Mouse (Mus musculus): ENCODE measurements at regions not wholly inside any gene's neighbourhood (a gene's known extent, or its start where the extent isn't known, plus 50 kb on each side); places are given as distances from the start of the nearest gene placed in this dataset.

GRCm38 (mm10) chr4:124349055-124349454, 261.5 kb downstream of the 3100002H09Rik start:
- H3K4me1 ChIP-seq (ENCODE audit: insufficient read depth, low read depth, low read length): no peaks in the 10 kb centered on the region
- H3K9me3 ChIP-seq (ENCODE audit: low read length): no peaks in the 10 kb centered on the region
- 19% methylated on average over 3 of the region's 3 CpGs for WGBS
- H3K36me3 ChIP-seq (ENCODE audit: insufficient read depth, low read length): no peaks in the 10 kb centered on the region
- H3K4me3 ChIP-seq (ENCODE audit: low read depth, low read length): no peak overlapping the region
- ATAC-seq (no peak), DNase-seq (ENCODE audit: low spot score) (no peak)
- H3K27ac ChIP-seq (ENCODE audit: low read length): no peak overlapping the region
- no peak for TF ChIP-seq EP300 (IDR thresholded peaks at IDR 0.05)
- no peak for TF ChIP-seq CTCF (IDR thresholded peaks at IDR 0.05)
- no peak overlapping the region for H3K4me2 ChIP-seq (replicated peaks; ENCODE audit: low read depth, low read length)
- H3K27me3 ChIP-seq (replicated peaks; ENCODE audit: insufficient read depth, low read length): no peaks in the 10 kb centered on the region
- no peak overlapping the region for H3K9ac ChIP-seq (replicated peaks; ENCODE audit: low read depth)

- Histone ChIP-seq H3K27ac (ENCODE audit: low read length) (no peak overlapping the region), H3K36me3 (ENCODE audit: insufficient read depth, low read length) (no peaks in the 10 kb centered on the region), H3K4me3 (ENCODE audit: low read depth, low read length) (no peak overlapping the region), H3K4me2 (replicated peaks; ENCODE audit: low read depth, low read length) (no peak overlapping the region), H3K9ac (replicated peaks; ENCODE audit: low read depth) (no peak overlapping the region), H3K9me3 (ENCODE audit: low read length) (no peaks in the 10 kb centered on the region), H3K27me3 (replicated peaks; ENCODE audit: insufficient read depth, low read length) (no peaks in the 10 kb centered on the region), H3K4me1 (ENCODE audit: insufficient read depth, low read depth, low read length) (no peaks in the 10 kb centered on the region)
- ATAC-seq (no peak), DNase-seq (ENCODE audit: low spot score) (no peak)
- TF ChIP-seq EP300 (IDR thresholded peaks at IDR 0.05) (no peak), CTCF (IDR thresholded peaks at IDR 0.05) (no peak)
- 48% methylated on average over 7 of the region's 7 CpGs for WGBS
These were observed 270.5 kb downstream of the 3100002H09Rik start for GRCm38 (mm10) chr4:124340073-124340472.

GRCm38 (mm10) chr4:124335726-124336125, 274.9 kb downstream of the 3100002H09Rik start:
- Histone ChIP-seq H3K27ac (ENCODE audit: low read length) (no peak overlapping the region), H3K27me3 (replicated peaks; ENCODE audit: insufficient read depth, low read length) (no peaks in the 10 kb centered on the region), H3K4me3 (ENCODE audit: low read depth, low read length) (no peak overlapping the region), H3K36me3 (ENCODE audit: insufficient read depth, low read length) (no peaks in the 10 kb centered on the region), H3K9ac (replicated peaks; ENCODE audit: low read depth) (no peak overlapping the region), H3K4me1 (ENCODE audit: insufficient read depth, low read depth, low read length) (no peaks in the 10 kb centered on the region), H3K4me2 (replicated peaks; ENCODE audit: low read depth, low read length) (no peak overlapping the region), H3K9me3 (ENCODE audit: low read length) (no peaks in the 10 kb centered on the region)
- DNase-seq (ENCODE audit: low spot score): no peak
- ATAC-seq: no peak
- WGBS: 57% methylated on average over 2 of the region's 2 CpGs
- TF ChIP-seq EP300 (IDR thresholded peaks at IDR 0.05) (no peak), CTCF (IDR thresholded peaks at IDR 0.05) (0 out of 2 replicates have a peak, but pooled peaks have one; percentile 15)

GRCm38 (mm10) chr4:124332974-124333373, 277.6 kb downstream of the 3100002H09Rik start:
- Histone ChIP-seq H3K9me3 (ENCODE audit: low read length) (no peaks in the 10 kb centered on the region), H3K36me3 (ENCODE audit: insufficient read depth, low read length) (no peaks in the 10 kb centered on the region), H3K27ac (ENCODE audit: low read length) (no peak overlapping the region), H3K27me3 (replicated peaks; ENCODE audit: insufficient read depth, low read length) (no peaks in the 10 kb centered on the region), H3K4me3 (ENCODE audit: low read depth, low read length) (no peak overlapping the region), H3K9ac (replicated peaks; ENCODE audit: low read depth) (no peak overlapping the region), H3K4me1 (ENCODE audit: insufficient read depth, low read depth, low read length) (no peaks in the 10 kb centered on the region), H3K4me2 (replicated peaks; ENCODE audit: low read depth, low read length) (no peak overlapping the region)
- TF ChIP-seq EP300 (IDR thresholded peaks at IDR 0.05): no peak
- TF ChIP-seq CTCF (IDR thresholded peaks at IDR 0.05): no peak
- DNase-seq (ENCODE audit: low spot score) (no peak), ATAC-seq (no peak)
- WGBS: 60% methylated on average over 2 of the region's 2 CpGs

DNA sequence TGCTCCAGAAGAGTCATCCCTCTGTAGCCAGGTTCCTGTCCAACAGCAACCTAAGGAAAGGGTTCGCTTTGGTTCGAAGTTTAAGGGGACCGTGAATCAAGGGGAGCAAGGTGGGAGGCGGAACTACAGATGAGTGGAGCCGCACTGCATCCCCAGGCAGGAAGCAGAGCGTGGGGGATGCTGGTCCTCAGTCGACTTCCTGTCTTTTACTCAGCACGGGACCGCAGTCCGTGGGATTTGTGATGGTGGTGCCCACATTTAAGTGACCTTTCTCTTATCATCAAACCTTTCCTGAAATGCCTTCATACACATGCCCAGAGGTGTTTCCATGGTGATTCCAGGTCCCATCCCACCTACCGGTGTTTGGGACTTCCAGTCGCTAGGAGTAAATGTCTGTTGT, 278.2 kb downstream of the 3100002H09Rik start:
- no peaks in the 10 kb centered on the region for H3K9me3 ChIP-seq (ENCODE audit: low read length)
- ATAC-seq (no peak), DNase-seq (ENCODE audit: low spot score) (no peak)
- H3K4me2 ChIP-seq (replicated peaks; ENCODE audit: low read depth, low read length): no peak overlapping the region
- no peaks in the 10 kb centered on the region for H3K27me3 ChIP-seq (replicated peaks; ENCODE audit: insufficient read depth, low read length)
- no peak for TF ChIP-seq CTCF (IDR thresholded peaks at IDR 0.05)
- TF ChIP-seq EP300 (IDR thresholded peaks at IDR 0.05): no peak
- no peak overlapping the region for H3K9ac ChIP-seq (replicated peaks; ENCODE audit: low read depth)
- H3K4me1 ChIP-seq (ENCODE audit: insufficient read depth, low read depth, low read length): no peaks in the 10 kb centered on the region
- no peaks in the 10 kb centered on the region for H3K36me3 ChIP-seq (ENCODE audit: insufficient read depth, low read length)
- H3K4me3 ChIP-seq (ENCODE audit: low read depth, low read length): no peak overlapping the region
- no peak overlapping the region for H3K27ac ChIP-seq (ENCODE audit: low read length)
- WGBS: 80% methylated on average over 12 of the region's 12 CpGs

DNA sequence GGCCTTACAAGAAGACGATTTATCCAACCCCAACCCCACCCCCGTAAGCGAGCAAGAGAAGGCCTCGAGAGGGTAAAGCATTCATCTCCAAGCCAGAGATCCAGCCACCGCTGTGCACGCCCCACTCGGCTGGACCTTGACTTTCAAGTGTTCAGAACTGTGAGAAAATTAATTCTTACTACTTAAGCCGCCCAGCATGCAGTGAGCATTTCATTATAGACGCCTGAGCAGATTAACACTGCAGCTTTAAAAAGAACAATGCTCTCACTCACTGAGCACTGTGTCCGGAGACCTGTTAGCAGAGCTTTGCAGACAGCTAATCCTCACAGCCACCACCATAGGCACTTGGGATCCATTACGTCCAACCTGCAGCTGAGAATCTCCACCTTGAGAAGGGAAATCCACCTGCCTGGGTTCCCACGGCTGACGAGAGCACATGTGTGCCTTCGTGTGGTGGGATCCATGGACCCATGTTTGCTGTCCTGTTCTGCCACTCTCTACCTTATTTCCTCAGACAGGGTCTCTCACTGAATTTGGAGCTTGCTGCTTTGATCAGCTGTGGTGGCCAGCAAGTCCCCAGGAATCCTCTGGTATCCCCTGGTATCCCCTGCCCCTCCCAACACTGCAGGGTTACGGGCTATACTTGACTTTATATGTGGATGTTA, 281.4 kb downstream of the 3100002H09Rik start:
- Histone ChIP-seq H3K4me2 (replicated peaks; ENCODE audit: low read depth, low read length) (no peak overlapping the region), H3K9ac (replicated peaks; ENCODE audit: low read depth) (no peak overlapping the region), H3K36me3 (ENCODE audit: insufficient read depth, low read length) (no peaks in the 10 kb centered on the region), H3K4me1 (ENCODE audit: insufficient read depth, low read depth, low read length) (no peaks in the 10 kb centered on the region), H3K4me3 (ENCODE audit: low read depth, low read length) (no peak overlapping the region), H3K9me3 (ENCODE audit: low read length) (no peaks in the 10 kb centered on the region), H3K27me3 (replicated peaks; ENCODE audit: insufficient read depth, low read length) (no peaks in the 10 kb centered on the region), H3K27ac (ENCODE audit: low read length) (no peak overlapping the region)
- DNase-seq (ENCODE audit: low spot score) (no peak), ATAC-seq (no peak)
- no peak for TF ChIP-seq EP300 (IDR thresholded peaks at IDR 0.05)
- TF ChIP-seq CTCF (IDR thresholded peaks at IDR 0.05): no peak
- WGBS: 72% methylated on average over 15 of the region's 15 CpGs

DNA sequence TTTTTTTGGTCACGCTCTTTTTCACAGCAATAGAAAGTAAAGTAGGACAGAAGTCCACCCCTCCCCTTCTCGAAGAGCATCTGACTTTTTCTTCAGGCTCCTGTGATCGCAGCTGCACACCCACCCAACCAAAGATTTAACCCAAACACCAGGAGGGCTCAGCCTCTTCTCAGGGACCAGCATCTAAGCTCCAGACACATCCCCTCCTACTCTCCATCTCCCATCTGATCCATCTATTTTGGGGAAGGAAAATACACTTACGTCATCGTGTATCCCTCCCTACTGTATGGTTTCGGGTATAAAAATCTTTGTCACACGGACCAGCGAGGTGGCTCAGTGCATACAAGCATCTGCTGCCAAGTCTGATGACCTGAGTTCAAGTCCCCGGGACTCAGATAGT, 284.3 kb downstream of the 3100002H09Rik start:
- Histone ChIP-seq H3K36me3 (ENCODE audit: insufficient read depth, low read length) (no peaks in the 10 kb centered on the region), H3K9ac (replicated peaks; ENCODE audit: low read depth) (no peak overlapping the region), H3K27me3 (replicated peaks; ENCODE audit: insufficient read depth, low read length) (no peaks in the 10 kb centered on the region), H3K4me3 (ENCODE audit: low read depth, low read length) (no peak overlapping the region), H3K9me3 (ENCODE audit: low read length) (no peaks in the 10 kb centered on the region), H3K27ac (ENCODE audit: low read length) (no peak overlapping the region), H3K4me1 (ENCODE audit: insufficient read depth, low read depth, low read length) (no peaks in the 10 kb centered on the region), H3K4me2 (replicated peaks; ENCODE audit: low read depth, low read length) (no peak overlapping the region)
- no peak for DNase-seq (ENCODE audit: low spot score)
- WGBS: 84% methylated on average over 9 of the region's 9 CpGs
- no peak for TF ChIP-seq CTCF (IDR thresholded peaks at IDR 0.05)
- no peak for ATAC-seq

All from lung, postnatal 0 days (tissue).